Mouse (Mus musculus) CH12.LX (cell line): ENCODE measurements around the gene Irgc1. TPM values are rescaled to one million over a fixed set of nuclear protein-coding genes. Genes with fewer than 3 reads are reported as not detected.

Experiments used
- DNase-seq: peaks from one replicate; pipeline ENCODE4 v3.0.0-alpha.2; 2013; ENCODE audit errors: extremely low read depth
- H3K27ac ChIP-seq: 2 replicates; pipeline ENCODE4 v1.5.1; 2012; ENCODE audit warnings: low read depth, mild to moderate bottlenecking, control low read depth, moderate library complexity; ENCODE audit not compliant: insufficient read depth
- H3K27me3 ChIP-seq: replicated peaks from 2 replicates; pipeline ENCODE3; 2012; ENCODE audit warnings: inconsistent platforms
- H3K36me3 ChIP-seq, 2 experiments: replicated peaks in 1 of 2; 2 replicates each; pipeline versions ENCODE3 to v1.6.1; 2012; ENCODE audit warnings: inconsistent platforms in 1 of 2, low read length in 1 of 2, mild to moderate bottlenecking in 1 of 2, mixed read lengths in 1 of 2, moderate library complexity in 1 of 2; ENCODE audit not compliant: control insufficient read depth in 1 of 2, insufficient read depth in 1 of 2
- H3K4me1 ChIP-seq, 2 experiments: 2 replicates each; pipeline ENCODE4 v1.6.1; 2012; ENCODE audit warnings: inconsistent platforms in 1 of 2, moderate library complexity in 1 of 2; ENCODE audit not compliant: insufficient read depth in 2 of 2, control insufficient read depth in 1 of 2
- H3K4me2 ChIP-seq: 2 replicates; pipeline ENCODE4 v1.6.1; 2012; ENCODE audit warnings: low read depth, mild to moderate bottlenecking, control low read depth; ENCODE audit not compliant: poor library complexity, insufficient read depth, severe bottlenecking
- H3K4me3 ChIP-seq, 3 experiments: fragments of 150-350 bp in 1 of 3; sonication (generic) in 1 of 3; replicated peaks in 1 of 3; 2 replicates each; pipeline versions ENCODE3 to v1.5.1; 2011 to 2012; ENCODE audit warnings: low read depth in 2 of 3, low read length in 2 of 3, mild to moderate bottlenecking in 2 of 3, moderate library complexity in 2 of 3, control low read depth in 1 of 3, improper control_type of control experiment in 1 of 3, inconsistent platforms in 1 of 3, mixed read lengths in 1 of 3; ENCODE audit not compliant: poor library complexity in 1 of 3
- H3K79me2 ChIP-seq: replicated peaks from 2 replicates; pipeline ENCODE4 v1.6.1; 2012; ENCODE audit warnings: mild to moderate bottlenecking, moderate library complexity; ENCODE audit not compliant: control insufficient read depth, poor library complexity, insufficient read depth, severe bottlenecking; ENCODE audit errors: extremely low read depth
- H3K9ac ChIP-seq: 2 replicates; pipeline ENCODE4 v1.6.1; 2012; ENCODE audit warnings: low read depth, mild to moderate bottlenecking, control low read depth, moderate library complexity; ENCODE audit not compliant: insufficient read depth
- H3K9me3 ChIP-seq: replicated peaks from 2 replicates; pipeline ENCODE3; 2012; ENCODE audit warnings: low read length, inconsistent platforms, mixed read lengths
- CHD2 ChIP-seq: IDR thresholded peaks from 2 replicates; pipeline ENCODE4 v1.6.1; 2011; ENCODE audit warnings: low read length, improper control_type of control experiment
- CTCF ChIP-seq, 2 experiments: IDR thresholded peaks in 1 of 2; conservative IDR thresholded peaks in 1 of 2; 2 replicates each; pipeline ENCODE4 v1.5.1; 2011 to 2012; ENCODE audit warnings: low read depth in 2 of 2, low read length in 2 of 2, improper control_type of control experiment in 1 of 2, inconsistent platforms in 1 of 2, mild to moderate bottlenecking in 1 of 2, moderate library complexity in 1 of 2
- E2F4 ChIP-seq: IDR thresholded peaks from 2 replicates; pipeline ENCODE4 v1.6.1; 2011; ENCODE audit warnings: low read depth, low read length, improper control_type of control experiment; ENCODE audit not compliant: insufficient replicate concordance
- ELF1 ChIP-seq: IDR thresholded peaks from 2 replicates; pipeline ENCODE4 v1.6.1; 2014; ENCODE audit warnings: low read depth, mild to moderate bottlenecking, inconsistent platforms, low read length, improper control_type of control experiment
- EP300 ChIP-seq: IDR thresholded peaks from 2 replicates; pipeline ENCODE4 v1.6.1; 2011; ENCODE audit warnings: low read length, improper control_type of control experiment
- ETS1 ChIP-seq: conservative IDR thresholded peaks from 2 replicates; pipeline ENCODE4 v1.6.1; 2012; ENCODE audit warnings: low read depth, mild to moderate bottlenecking, inconsistent platforms, low read length, improper control_type of control experiment, moderate library complexity
- GABPA ChIP-seq: IDR thresholded peaks from 2 replicates; pipeline ENCODE4 v1.6.1; 2012; ENCODE audit warnings: low read depth, low read length, improper control_type of control experiment, inconsistent platforms; ENCODE audit not compliant: insufficient replicate concordance
- IRF4 ChIP-seq: IDR thresholded peaks from 2 replicates; pipeline ENCODE4 v1.6.1; 2014; ENCODE audit warnings: low read depth, mild to moderate bottlenecking, inconsistent platforms, low read length, improper control_type of control experiment
- JUND ChIP-seq: conservative IDR thresholded peaks from 2 replicates; pipeline ENCODE4 v1.6.1; 2011; ENCODE audit warnings: low read depth, low read length, improper control_type of control experiment
- MAFK ChIP-seq: IDR thresholded peaks from 2 replicates; pipeline ENCODE4 v1.6.1; 2011; ENCODE audit warnings: low read length, improper control_type of control experiment; ENCODE audit not compliant: insufficient replicate concordance
- MEF2A ChIP-seq: IDR thresholded peaks from 2 replicates; pipeline ENCODE4 v1.6.1; 2014; ENCODE audit warnings: low read depth, mild to moderate bottlenecking, inconsistent platforms, low read length, improper control_type of control experiment, borderline replicate concordance
- MXI1 ChIP-seq: IDR thresholded peaks from 2 replicates; pipeline ENCODE4 v1.6.1; 2011; ENCODE audit warnings: mild to moderate bottlenecking, low read depth, low read length, improper control_type of control experiment
- POLR2A ChIP-seq: IDR thresholded peaks from 2 replicates; pipeline ENCODE4 v1.6.1; 2011; ENCODE audit warnings: low read depth, mild to moderate bottlenecking, improper control_type of control experiment, low read length
- RAD21 ChIP-seq: IDR thresholded peaks from 2 replicates; pipeline ENCODE4 v1.6.1; 2011; ENCODE audit warnings: low read depth, mild to moderate bottlenecking, low read length, improper control_type of control experiment, moderate library complexity
- RCOR1 ChIP-seq: conservative IDR thresholded peaks from 2 replicates; pipeline ENCODE4 v1.6.1; 2012; ENCODE audit warnings: low read depth, mild to moderate bottlenecking, inconsistent platforms, low read length, improper control_type of control experiment
- SMC3 ChIP-seq: IDR thresholded peaks from 2 replicates; pipeline ENCODE4 v1.6.1; 2011; ENCODE audit warnings: low read depth, low read length, improper control_type of control experiment
- TBP ChIP-seq: conservative IDR thresholded peaks from 2 replicates; pipeline ENCODE4 v1.6.1; 2011; ENCODE audit warnings: low read depth, low read length, improper control_type of control experiment
- TCF12 ChIP-seq: IDR thresholded peaks from 2 replicates; pipeline ENCODE4 v1.6.1; 2014; ENCODE audit warnings: low read depth, mild to moderate bottlenecking, inconsistent platforms, low read length, improper control_type of control experiment
- UBTF ChIP-seq: IDR thresholded peaks from 2 replicates; pipeline ENCODE4 v1.6.1; 2012; ENCODE audit warnings: low read depth, mild to moderate bottlenecking, inconsistent platforms, low read length, improper control_type of control experiment, moderate library complexity
- USF1 ChIP-seq: IDR thresholded peaks from 2 replicates; pipeline ENCODE4 v1.6.1; 2014; ENCODE audit warnings: low read depth, mild to moderate bottlenecking, inconsistent platforms, low read length, improper control_type of control experiment
- ZKSCAN1 ChIP-seq: IDR thresholded peaks from 2 replicates; pipeline ENCODE4 v1.6.1; 2012; ENCODE audit warnings: low read depth, inconsistent platforms, low read length, improper control_type of control experiment, borderline replicate concordance
- ZNF384 ChIP-seq: IDR thresholded peaks from 2 replicates; pipeline ENCODE4 v1.6.1; 2012; ENCODE audit warnings: low read depth, low read length, improper control_type of control experiment, inconsistent platforms
- dilution Hi-C: fragments of 300-500 bp; cut with MboI; formaldehyde crosslinking; loops from 2 replicates; pipeline ENCODE4 v1.14.3; 2020; ENCODE audit warnings: low sequenced_read_pairs; ENCODE audit not compliant: extremely low pct_unique_long_range_greater_than_20kb, extremely low pct_ligation_motif_present
- in situ Hi-C: fragments of 300-500 bp; cut with MboI; formaldehyde crosslinking; loops from 3 replicates; pipeline ENCODE4 v1.14.3; 2019; ENCODE audit warnings: low sequenced_read_pairs, low pct_ligation_motif_present, low pct_unique_long_range_greater_than_20kb, mixed read lengths
- polyA plus RNA-seq: library from polyadenylated mRNA; unstranded; fragments of >175 nt; gene quantifications from 2 replicates; pipeline ENCODE4 v1.2.1, GENCODE M21; 2012; ENCODE audit warnings: low read depth; ENCODE audit not compliant: insufficient read length
- total RNA-seq, 2 experiments: library from RNA; depleted of rRNA; stranded (reverse); fragments of 300-350 nt in 1 of 2; fragments of >200 nt in 1 of 2; gene quantifications; 2 replicates each; pipeline ENCODE4 v1.2.3; 2012 to 2014

The Irgc1 gene
- total and polyA plus RNA-seq, 3 experiments = not detected

DNA sequence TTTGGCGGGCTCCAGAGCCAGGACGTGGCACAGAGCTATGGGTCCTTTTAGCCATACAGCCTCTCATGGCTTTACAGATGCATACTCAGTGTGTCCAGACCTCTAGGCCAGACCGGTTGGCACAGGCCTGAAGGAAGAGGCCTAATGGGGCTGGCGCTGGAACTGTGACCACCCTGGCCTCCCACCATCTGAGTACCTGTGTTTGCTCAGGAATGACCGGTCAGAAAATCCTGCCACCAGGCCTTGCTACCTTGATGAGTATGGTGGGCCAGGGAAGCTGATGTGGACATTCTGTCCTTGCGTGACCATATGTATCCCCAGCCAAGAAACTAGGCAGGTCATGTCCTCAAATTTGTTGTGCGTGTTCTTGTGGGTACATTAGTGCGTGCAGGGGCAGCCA, 24.9 kb downstream of the Irgc1 start:
- H3K9ac ChIP-seq = no peak overlapping the region
- no peaks in the 10 kb centered on the region for H3K79me2 ChIP-seq
- no peak for TF ChIP-seq POLR2A
- TF ChIP-seq MAFK = no peak
- no peak for TF ChIP-seq MXI1
- no peak for TF ChIP-seq CTCF (conservative IDR thresholded peaks at IDR 0.05 in 1 of 2, IDR thresholded peaks at IDR 0.05 in 1 of 2; ENCODE audit: low read depth in 2 of 2, low read length in 2 of 2)
- no peak for TF ChIP-seq UBTF
- no peak for TF ChIP-seq JUND
- TF ChIP-seq TCF12 = no peak
- no peak for TF ChIP-seq MEF2A
- no peak for TF ChIP-seq E2F4
- no peak for TF ChIP-seq ETS1
- TF ChIP-seq ZNF384 = no peak
- H3K27ac ChIP-seq = no peak overlapping the region
- dilution Hi-C loops = no loop called here
- H3K4me2 ChIP-seq = no peak overlapping the region
- in situ Hi-C loops = no loop called here
- DNase-seq = no peak
- H3K27me3 ChIP-seq = no peaks in the 10 kb centered on the region
- H3K36me3 ChIP-seq = peaks cover 3 to 27% of the 10 kb centered on the region in 2 experiments
- H3K4me3 ChIP-seq = no peak overlapping the region
- no peaks in the 10 kb centered on the region for H3K4me1 ChIP-seq
- no peaks in the 10 kb centered on the region for H3K9me3 ChIP-seq

DNA sequence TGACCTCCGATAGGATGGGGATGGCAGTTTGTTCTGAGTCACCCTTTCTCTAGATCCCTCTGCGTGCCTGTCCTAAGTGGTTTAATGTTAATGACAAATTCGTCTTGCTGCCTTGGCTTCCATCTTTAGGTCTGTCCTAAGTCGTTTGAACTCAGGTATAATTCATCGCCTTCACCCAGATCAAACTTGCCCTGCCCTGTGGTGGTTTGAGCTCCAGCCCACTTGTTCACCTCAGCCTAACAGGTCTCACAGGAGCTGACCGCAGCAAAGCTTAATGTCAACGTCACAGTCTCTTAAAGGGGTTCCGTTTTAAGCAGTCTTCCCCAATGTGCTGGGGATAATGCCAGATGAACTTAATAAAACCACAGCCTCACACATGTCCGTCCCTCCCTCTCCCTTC, 26.2 kb downstream of the Irgc1 start:
- TF ChIP-seq SMC3 (no peak), RCOR1 (no peak), POLR2A (no peak), ZKSCAN1 (no peak), USF1 (no peak), IRF4 (no peak), RAD21 (no peak), GABPA (no peak), CHD2 (no peak), EP300 (no peak), CTCF (conservative IDR thresholded peaks at IDR 0.05 in 1 of 2, IDR thresholded peaks at IDR 0.05 in 1 of 2; ENCODE audit: low read depth in 2 of 2, low read length in 2 of 2) (no peak), ELF1 (no peak), TBP (no peak)
- Histone ChIP-seq H3K4me2 (no peak overlapping the region), H3K9ac (no peak overlapping the region), H3K4me3 (no peak overlapping the region), H3K4me1 (no peaks in the 10 kb centered on the region), H3K27ac (no peak overlapping the region), H3K79me2 (no peaks in the 10 kb centered on the region), H3K36me3 (peaks cover 8 to 40% of the 10 kb centered on the region in 2 experiments), H3K27me3 (no peaks in the 10 kb centered on the region), H3K9me3 (no peaks in the 10 kb centered on the region)
- no peak for DNase-seq
- dilution Hi-C loops = no loop called here
- in situ Hi-C loops = no loop called here
